Mouse (Mus musculus) neural tube, embryonic 13.5 days (tissue): ENCODE measurements around the gene Kcnmb3. TPM values are rescaled to one million over a fixed set of nuclear protein-coding genes. Genes with fewer than 3 reads are reported as not detected.

Experiments
- ATAC-seq: fragments of 200-750 bp; cut with Nextera tagmentation; 2 replicates; pipeline ENCODE4 v1.8.0; 2017; ENCODE audit warnings: low read depth, mild to moderate bottlenecking, moderate TSS enrichment, moderate library complexity
- H3K27ac ChIP-seq: fragments of 300-500 bp; sonication (generic); replicated peaks from 2 replicates; pipeline ENCODE4 v1.5.1; 2015; ENCODE audit warnings: moderate library complexity, mild to moderate bottlenecking, inconsistent platforms
- H3K27me3 ChIP-seq: fragments of 300-500 bp; sonication (generic); 2 replicates; pipeline ENCODE4 v1.6.1; 2015; ENCODE audit warnings: mild to moderate bottlenecking, inconsistent platforms
- H3K36me3 ChIP-seq: fragments of 300-500 bp; sonication (generic); 2 replicates; pipeline ENCODE4 v1.6.1; 2015; ENCODE audit warnings: mild to moderate bottlenecking, inconsistent platforms
- H3K4me1 ChIP-seq: fragments of 300-500 bp; sonication (generic); replicated peaks from 2 replicates; pipeline ENCODE4 v1.6.1; 2015; ENCODE audit warnings: inconsistent platforms
- H3K4me2 ChIP-seq: fragments of 300-500 bp; sonication (generic); 2 replicates; pipeline ENCODE4 v1.6.1; 2015; ENCODE audit warnings: inconsistent platforms, mild to moderate bottlenecking, moderate library complexity
- H3K4me3 ChIP-seq: fragments of 300-500 bp; sonication (generic); 2 replicates; pipeline ENCODE4 v1.5.1; 2015; ENCODE audit warnings: mild to moderate bottlenecking, inconsistent platforms
- H3K9ac ChIP-seq: fragments of 300-500 bp; sonication (generic); 2 replicates; pipeline ENCODE4 v1.6.1; 2015; ENCODE audit warnings: moderate library complexity, mild to moderate bottlenecking, inconsistent platforms
- H3K9me3 ChIP-seq: fragments of 300-500 bp; sonication (generic); 2 replicates; pipeline ENCODE4 v1.6.1; 2016; ENCODE audit warnings: inconsistent platforms
- WGBS: fragments of 180-500 bp; shearing (Covaris S2); methylation state at CpG from one replicate; pipeline ENCODE4 v1.1.7; 2015; 5-methylcytosine and 5-hydroxymethylcytosine counted together
- polyA plus RNA-seq: library from polyadenylated mRNA; unstranded; fragments of >200 nt; fragmentation: Nextera tagmentation; extraction: Ambion mirVana; gene quantifications from 2 replicates; pipeline ENCODE4 v1.2.1, GENCODE M21; 2015

Kcnmb3 gene
- polyA plus RNA-seq, 1 experiment from 2014 or later, result 0.11 TPM

GRCm38 (mm10) chr3:32509496-32510374 is 17.7 kb upstream of the Kcnmb3 start, which contains the start of gene Zfp639:
Gene Zfp639, plus strand, starts transcription at chr3:32510259.
- no peaks in the 10 kb centered on the region for H3K9me3 ChIP-seq
- peaks cover 36% of the 10 kb centered on the region for H3K4me1 ChIP-seq
- 8% methylated on average over 24 of the region's 24 CpGs for WGBS
- H3K36me3 ChIP-seq, result 0 out of 2 replicates have a peak, but pooled peaks cover 2% of the 10 kb centered on the region
- peak within 1 kb of the TSS; percentile 80 for H3K4me2 ChIP-seq
- H3K27ac ChIP-seq, result peak within 1 kb of the TSS; percentile 87
- ATAC-seq, result peak; percentile 20; the same call in 1 of the 2 replicates
- H3K27me3 ChIP-seq, result no peaks in the 10 kb centered on the region
- H3K9ac ChIP-seq, result peak within 1 kb of the TSS; percentile 96
- H3K4me3 ChIP-seq, result peak within 1 kb of the TSS; percentile 93

GRCm38 (mm10) chr3:32508666-32509324 is 16.8 kb upstream of the Kcnmb3 start:
- Histone ChIP-seq H3K27ac (peak overlapping the region; percentile 14; the same call in 1 of the 2 replicates), H3K36me3 (no peaks in the 10 kb centered on the region), H3K4me1 (peaks cover 36% of the 10 kb centered on the region), H3K27me3 (no peaks in the 10 kb centered on the region), H3K4me3 (peak overlapping the region; percentile 20), H3K9ac (peak overlapping the region; percentile 60), H3K4me2 (peak overlapping the region; percentile 80), H3K9me3 (no peaks in the 10 kb centered on the region)
- 1% methylated on average over 17 of the region's 17 CpGs for WGBS
- ATAC-seq, result peak; percentile 20; the same call in 1 of the 2 replicates

GRCm38 (mm10) chr3:32506366-32507225 is 14.6 kb upstream of the Kcnmb3 start:
- 64% methylated on average over 11 of the region's 11 CpGs for WGBS
- H3K4me2 ChIP-seq, result no peak overlapping the region
- ATAC-seq, result no peak
- H3K27ac ChIP-seq, result no peak overlapping the region
- peaks cover 18% of the 10 kb centered on the region for H3K4me1 ChIP-seq
- no peak overlapping the region for H3K4me3 ChIP-seq
- no peak overlapping the region for H3K9ac ChIP-seq
- H3K27me3 ChIP-seq, result no peaks in the 10 kb centered on the region
- H3K36me3 ChIP-seq, result no peaks in the 10 kb centered on the region
- H3K9me3 ChIP-seq, result no peaks in the 10 kb centered on the region

GRCm38 (mm10) chr3:32505841-32506240 is 13.8 kb upstream of the Kcnmb3 start:
- no peak overlapping the region for H3K9ac ChIP-seq
- WGBS, result 77% methylated on average over 3 of the region's 3 CpGs
- no peak overlapping the region for H3K4me2 ChIP-seq
- no peak overlapping the region for H3K4me3 ChIP-seq
- H3K4me1 ChIP-seq, result peaks cover 11% of the 10 kb centered on the region
- H3K27me3 ChIP-seq, result no peaks in the 10 kb centered on the region
- H3K36me3 ChIP-seq, result no peaks in the 10 kb centered on the region
- H3K27ac ChIP-seq, result no peak overlapping the region
- no peaks in the 10 kb centered on the region for H3K9me3 ChIP-seq
- ATAC-seq, result no peak

GRCm38 (mm10) chr3:32500346-32500745 is 8.3 kb upstream of the Kcnmb3 start:
- ATAC-seq, result no peak
- 90% methylated on average over 2 of the region's 2 CpGs for WGBS

GRCm38 (mm10) chr3:32496711-32497070 is 4.7 kb upstream of the Kcnmb3 start:
- Histone ChIP-seq H3K36me3 (no peaks in the 10 kb centered on the region), H3K9ac (no peak overlapping the region), H3K9me3 (no peaks in the 10 kb centered on the region), H3K4me2 (no peak overlapping the region), H3K4me3 (no peak overlapping the region), H3K27me3 (no peaks in the 10 kb centered on the region), H3K27ac (no peak overlapping the region), H3K4me1 (no peaks in the 10 kb centered on the region; the same call in 1 of the 2 replicates)
- no peak for ATAC-seq
- 86% methylated on average over 1 of the region's 1 CpGs for WGBS

More at GRCm38 (mm10) chr3:32500346-32500745, 8.3 kb upstream of the Kcnmb3 start:
- Histone ChIP-seq H3K27ac (no peak overlapping the region), H3K4me2 (no peak overlapping the region), H3K4me1 (no peaks in the 10 kb centered on the region; the same call in 1 of the 2 replicates), H3K27me3 (no peaks in the 10 kb centered on the region), H3K9me3 (no peaks in the 10 kb centered on the region), H3K4me3 (no peak overlapping the region), H3K36me3 (no peaks in the 10 kb centered on the region), H3K9ac (no peak overlapping the region)

GRCm38 (mm10) chr3:32495856-32496710 is 4.1 kb upstream of the Kcnmb3 start:
- no peaks in the 10 kb centered on the region; the same call in 1 of the 2 replicates for H3K4me1 ChIP-seq
- H3K36me3 ChIP-seq, result no peaks in the 10 kb centered on the region
- no peaks in the 10 kb centered on the region for H3K27me3 ChIP-seq
- H3K9ac ChIP-seq, result no peak overlapping the region
- no peak overlapping the region for H3K27ac ChIP-seq
- ATAC-seq, result no peak
- H3K9me3 ChIP-seq, result no peaks in the 10 kb centered on the region
- H3K4me2 ChIP-seq, result no peak overlapping the region
- 54% methylated on average over 8 of the region's 8 CpGs for WGBS
- no peak overlapping the region for H3K4me3 ChIP-seq

- ATAC-seq, result no peak
- 49% methylated on average over 8 of the region's 8 CpGs for WGBS
- no peaks in the 10 kb centered on the region; the same call in 1 of the 2 replicates for H3K4me1 ChIP-seq
- H3K9me3 ChIP-seq, result no peaks in the 10 kb centered on the region
- no peak overlapping the region for H3K4me3 ChIP-seq
- no peaks in the 10 kb centered on the region for H3K36me3 ChIP-seq
- no peak overlapping the region for H3K27ac ChIP-seq
- H3K4me2 ChIP-seq, result no peak overlapping the region
- H3K27me3 ChIP-seq, result no peaks in the 10 kb centered on the region
- H3K9ac ChIP-seq, result no peak overlapping the region
Measured at GRCm38 (mm10) chr3:32495088-32495770, 3.2 kb upstream of the Kcnmb3 start.

GRCm38 (mm10) chr3:32494387-32495087 is 2.5 kb upstream of the Kcnmb3 start:
- Histone ChIP-seq H3K4me3 (no peak overlapping the region), H3K9me3 (no peaks in the 10 kb centered on the region), H3K27me3 (no peaks in the 10 kb centered on the region), H3K9ac (no peak overlapping the region), H3K27ac (no peak overlapping the region), H3K4me1 (no peaks in the 10 kb centered on the region; the same call in 1 of the 2 replicates), H3K4me2 (no peak overlapping the region), H3K36me3 (no peaks in the 10 kb centered on the region)
- ATAC-seq, result no peak
- 90% methylated on average over 8 of the region's 8 CpGs for WGBS

- H3K9ac ChIP-seq, result no peak overlapping the region
- H3K27me3 ChIP-seq, result no peaks in the 10 kb centered on the region
- H3K9me3 ChIP-seq, result no peaks in the 10 kb centered on the region
- no peaks in the 10 kb centered on the region for H3K4me1 ChIP-seq
- no peak overlapping the region for H3K4me3 ChIP-seq
- no peak overlapping the region for H3K4me2 ChIP-seq
- H3K27ac ChIP-seq, result no peak overlapping the region
- ATAC-seq, result no peak
- no peaks in the 10 kb centered on the region for H3K36me3 ChIP-seq
Measured at GRCm38 (mm10) chr3:32490928-32491315, 1.1 kb downstream of the Kcnmb3 start.
